Mouse (Mus musculus): ENCODE measurements around the gene Pitpnm3. TPM values are rescaled to one million over a fixed set of nuclear protein-coding genes. Genes with fewer than 3 reads are reported as not detected.

Gene Pitpnm3
- polyA plus RNA-seq, 1 experiment from 2014 or later: 0.31 TPM

- H3K9me3 ChIP-seq: no peaks in the 10 kb centered on the region
- peaks cover 25% of the 10 kb centered on the region for H3K4me1 ChIP-seq (replicated peaks)
- no peak for DNase-seq (ENCODE audit: low spot score)
- no peaks in the 10 kb centered on the region for H3K27me3 ChIP-seq (ENCODE audit: insufficient read depth, poor library complexity, severe bottlenecking)
- 65% methylated on average over 11 of the region's 11 CpGs for WGBS
- H3K36me3 ChIP-seq: peaks cover 78% of the 10 kb centered on the region
- H3K27ac ChIP-seq: peak overlapping the region; percentile 23
- H3K4me3 ChIP-seq: no peak overlapping the region
These were observed 19.8 kb upstream of the Pitpnm3 start for GRCm38 (mm10) chr11:72155186-72155980.

GRCm38 (mm10) chr11:72153122-72153862 lies 17.7 kb upstream of the Pitpnm3 start:
- WGBS: 82% methylated on average over 12 of the region's 12 CpGs
- Histone ChIP-seq H3K27ac (no peak overlapping the region), H3K36me3 (peaks cover 59% of the 10 kb centered on the region), H3K4me1 (replicated peaks) (peaks cover 32% of the 10 kb centered on the region), H3K4me3 (no peak overlapping the region), H3K9me3 (no peaks in the 10 kb centered on the region), H3K27me3 (ENCODE audit: insufficient read depth, poor library complexity, severe bottlenecking) (no peaks in the 10 kb centered on the region)
- no peak for DNase-seq (ENCODE audit: low spot score)

- no peaks in the 10 kb centered on the region for H3K9me3 ChIP-seq
- no peak overlapping the region for H3K4me3 ChIP-seq
- peak overlapping the region; percentile 72 for H3K27ac ChIP-seq
- no peak for DNase-seq (ENCODE audit: low spot score)
- H3K36me3 ChIP-seq: peaks cover 37% of the 10 kb centered on the region
- peaks cover 7% of the 10 kb centered on the region for H3K27me3 ChIP-seq (ENCODE audit: insufficient read depth, poor library complexity, severe bottlenecking)
- peaks cover 45% of the 10 kb centered on the region for H3K4me1 ChIP-seq (replicated peaks)
- WGBS: 50% methylated on average over 2 of the region's 2 CpGs
These were observed 15.5 kb upstream of the Pitpnm3 start for GRCm38 (mm10) chr11:72151120-72151519.

GRCm38 (mm10) chr11:72147910-72148309 lies 12.3 kb upstream of the Pitpnm3 start:
- Histone ChIP-seq H3K9me3 (no peaks in the 10 kb centered on the region), H3K27me3 (ENCODE audit: insufficient read depth, poor library complexity, severe bottlenecking) (peaks cover 25% of the 10 kb centered on the region), H3K4me1 (replicated peaks) (peaks cover 45% of the 10 kb centered on the region), H3K4me3 (no peak overlapping the region), H3K36me3 (peaks cover 5% of the 10 kb centered on the region), H3K27ac (peak overlapping the region; percentile 64; the same call in 1 of the 2 replicates)
- WGBS: 20% methylated on average over 3 of the region's 3 CpGs
- DNase-seq (ENCODE audit: low spot score): peak; percentile 33

GRCm38 (mm10) chr11:72145877-72146248 lies 10.3 kb upstream of the Pitpnm3 start:
- Histone ChIP-seq H3K36me3 (no peaks in the 10 kb centered on the region), H3K4me1 (replicated peaks) (peaks cover 34% of the 10 kb centered on the region), H3K4me3 (no peak overlapping the region), H3K27ac (no peak overlapping the region), H3K27me3 (ENCODE audit: insufficient read depth, poor library complexity, severe bottlenecking) (peaks cover 35% of the 10 kb centered on the region), H3K9me3 (no peaks in the 10 kb centered on the region)
- 87% methylated on average over 1 of the region's 1 CpGs for WGBS
- DNase-seq (ENCODE audit: low spot score): no peak

- peaks cover 41% of the 10 kb centered on the region for H3K27me3 ChIP-seq (ENCODE audit: insufficient read depth, poor library complexity, severe bottlenecking)
- WGBS: 11% methylated on average over 2 of the region's 2 CpGs
- H3K27ac ChIP-seq: no peak overlapping the region
- no peak for DNase-seq (ENCODE audit: low spot score)
- H3K36me3 ChIP-seq: no peaks in the 10 kb centered on the region
- no peak overlapping the region for H3K4me3 ChIP-seq
- H3K4me1 ChIP-seq (replicated peaks): peaks cover 33% of the 10 kb centered on the region
- H3K9me3 ChIP-seq: no peaks in the 10 kb centered on the region
These were observed 9.8 kb upstream of the Pitpnm3 start for GRCm38 (mm10) chr11:72145182-72145876.

- peaks cover 59% of the 10 kb centered on the region for H3K27me3 ChIP-seq (ENCODE audit: insufficient read depth, poor library complexity, severe bottlenecking)
- no peak overlapping the region for H3K4me3 ChIP-seq
- no peak for DNase-seq (ENCODE audit: low spot score)
- H3K36me3 ChIP-seq: no peaks in the 10 kb centered on the region
- no peaks in the 10 kb centered on the region for H3K9me3 ChIP-seq
- WGBS: 47% methylated on average over 10 of the region's 10 CpGs
- H3K4me1 ChIP-seq (replicated peaks): peaks cover 22% of the 10 kb centered on the region
- 0 out of 2 replicates have a peak overlapping the region, but pooled peaks have one; percentile 53 for H3K27ac ChIP-seq
These were observed 7.3 kb upstream of the Pitpnm3 start for GRCm38 (mm10) chr11:72142889-72143288.

GRCm38 (mm10) chr11:72140198-72140597 lies 4.6 kb upstream of the Pitpnm3 start:
- H3K36me3 ChIP-seq: no peaks in the 10 kb centered on the region
- no peak overlapping the region for H3K4me3 ChIP-seq
- peaks cover 23% of the 10 kb centered on the region for H3K4me1 ChIP-seq (replicated peaks)
- 78% methylated on average over 6 of the region's 6 CpGs for WGBS
- DNase-seq (ENCODE audit: low spot score): no peak
- no peak overlapping the region for H3K27ac ChIP-seq
- H3K9me3 ChIP-seq: no peaks in the 10 kb centered on the region
- H3K27me3 ChIP-seq (ENCODE audit: insufficient read depth, poor library complexity, severe bottlenecking): peaks cover 79% of the 10 kb centered on the region

- H3K4me3 ChIP-seq: peak overlapping the region; percentile 75
- H3K27me3 ChIP-seq (ENCODE audit: insufficient read depth, poor library complexity, severe bottlenecking): peaks cover 90% of the 10 kb centered on the region
- no peaks in the 10 kb centered on the region for H3K9me3 ChIP-seq
- DNase-seq (ENCODE audit: low spot score): no peak
- WGBS: 22% methylated on average over 11 of the region's 11 CpGs
- peaks cover 21% of the 10 kb centered on the region for H3K4me1 ChIP-seq (replicated peaks)
- no peaks in the 10 kb centered on the region for H3K36me3 ChIP-seq
- H3K27ac ChIP-seq: peak overlapping the region; percentile 84
These were observed 829 bp upstream of the Pitpnm3 start for GRCm38 (mm10) chr11:72136231-72136982.

- 15% methylated on average over 24 of the region's 24 CpGs for WGBS
- DNase-seq (ENCODE audit: low spot score): no peak
- H3K4me1 ChIP-seq (replicated peaks): peaks cover 30% of the 10 kb centered on the region
- peak overlapping the region; percentile 84 for H3K27ac ChIP-seq
- H3K36me3 ChIP-seq: no peaks in the 10 kb centered on the region
- peak overlapping the region; percentile 75 for H3K4me3 ChIP-seq
- H3K9me3 ChIP-seq: no peaks in the 10 kb centered on the region
- H3K27me3 ChIP-seq (ENCODE audit: insufficient read depth, poor library complexity, severe bottlenecking): peaks cover 95% of the 10 kb centered on the region
These were observed 819 bp downstream of the Pitpnm3 start for GRCm38 (mm10) chr11:72134536-72135382.

GRCm38 (mm10) chr11:72133075-72133474 lies 2.5 kb downstream of the Pitpnm3 start:
- Histone ChIP-seq H3K4me1 (replicated peaks) (peaks cover 32% of the 10 kb centered on the region), H3K36me3 (no peaks in the 10 kb centered on the region), H3K27ac (no peak overlapping the region), H3K9me3 (no peaks in the 10 kb centered on the region), H3K4me3 (no peak overlapping the region), H3K27me3 (ENCODE audit: insufficient read depth, poor library complexity, severe bottlenecking) (peaks cover 90% of the 10 kb centered on the region)
- DNase-seq (ENCODE audit: low spot score): no peak
- WGBS: 79% methylated on average over 10 of the region's 10 CpGs

All from hindbrain, embryonic 10.5 days (tissue).